Mouse (Mus musculus): ENCODE data around the gene Dhdh. TPM values are rescaled to one million over a fixed set of nuclear protein-coding genes. Genes with fewer than 3 reads are reported as not detected.
"Not testable (repeated sequence)": the region's sequence is repeated elsewhere in the genome, so short reads cannot be mapped to it uniquely, and the experiment has no call there.

Gene Dhdh
- total and polyA plus RNA-seq, 3 experiments, result 6.4 to 8.9 (median 8.2) TPM

GRCm38 (mm10) chr7:45460860-45461314 is 27.7 kb downstream of the Dhdh start:
- intact Hi-C loops (cut with DNase I), result loop anchor here (5.0 to 10.0 kb wide), 2 partner anchors 241 to 344 kb away; no protein-coding TSS in a partner anchor
- Histone ChIP-seq H3K9ac (ENCODE audit: low read depth, low read length) (0 out of 2 replicates have a peak overlapping the region, but pooled peaks have one; percentile 2), H3K27me3 (ENCODE audit: control insufficient read depth, insufficient read depth, low read length) (no peaks in the 10 kb centered on the region), H3K27ac (peak overlapping the region; percentile 96), H3K79me2 (replicated peaks; ENCODE audit: control insufficient read depth, insufficient read depth, low read length) (no peaks in the 10 kb centered on the region), H3K36me3 (ENCODE audit: control insufficient read depth, insufficient read depth, low read length) (peaks cover 12% of the 10 kb centered on the region), H3K4me1 (ENCODE audit: control insufficient read depth, insufficient read depth, low read length) (peaks cover 16% of the 10 kb centered on the region), H3K4me3 (no peak overlapping the region)
- TF ChIP-seq POLR2A (IDR thresholded peaks at IDR 0.05; ENCODE audit: insufficient read depth, low read depth, low read length) (no peak; the same call in 1 of the 2 replicates), EP300 (IDR thresholded peaks at IDR 0.05; ENCODE audit: insufficient read depth, low read depth, low read length) (no peak), CTCF (IDR thresholded peaks at IDR 0.05) (no peak)
- peak; percentile 78 to 79 for DNase-seq
- WGBS, result 34% methylated on average over 13 of the region's 13 CpGs

- peak overlapping the region; percentile 64; the same call in 1 of the 2 replicates for H3K9ac ChIP-seq (ENCODE audit: low read depth, low read length)
These were observed 28.2 kb downstream of the Dhdh start for GRCm38 (mm10) chr7:45460377-45460776.

GRCm38 (mm10) chr7:45459564-45460140 is 29.0 kb downstream of the Dhdh start, which contains the start of gene Ftl1:
Gene Ftl1, minus strand, starts transcription at chr7:45459884.
- H3K79me2 ChIP-seq (replicated peaks; ENCODE audit: control insufficient read depth, insufficient read depth, low read length); H3K27me3 ChIP-seq (ENCODE audit: control insufficient read depth, insufficient read depth, low read length): not testable (repeated sequence)
- WGBS, result 1% methylated on average over 33 of the region's 37 CpGs
- peak; percentile 98 for TF ChIP-seq POLR2A (IDR thresholded peaks at IDR 0.05; ENCODE audit: insufficient read depth, low read depth, low read length)
- 0 out of 2 replicates have a peak, but pooled peaks have one; percentile 18 for TF ChIP-seq EP300 (IDR thresholded peaks at IDR 0.05; ENCODE audit: insufficient read depth, low read depth, low read length)
- Histone ChIP-seq H3K9ac (ENCODE audit: low read depth, low read length) (peak within 1 kb of the TSS; percentile 72), H3K4me3 (peak within 1 kb of the TSS; percentile 59), H3K4me1 (ENCODE audit: control insufficient read depth, insufficient read depth, low read length) (peaks cover 15% of the 10 kb centered on the region), H3K27ac (peak within 1 kb of the TSS; percentile 96), H3K36me3 (ENCODE audit: control insufficient read depth, insufficient read depth, low read length) (peaks cover 12% of the 10 kb centered on the region)
- DNase-seq, result peak; percentile 94 to 98
- intact Hi-C loops (cut with DNase I), result loop anchor here (1.0 to 10.0 kb wide), 3 partner anchors 25 to 345 kb away; partner anchors contain the start of gene Gys1

More at GRCm38 (mm10) chr7:45460377-45460776, 28.2 kb downstream of the Dhdh start:
- peaks cover 12% of the 10 kb centered on the region for H3K36me3 ChIP-seq (ENCODE audit: control insufficient read depth, insufficient read depth, low read length)
- H3K79me2 ChIP-seq (replicated peaks; ENCODE audit: control insufficient read depth, insufficient read depth, low read length), result no peaks in the 10 kb centered on the region
- DNase-seq, result peak; percentile 43 to 51
- 60% methylated on average over 7 of the region's 7 CpGs for WGBS
- H3K27ac ChIP-seq, result peak overlapping the region; percentile 96
- intact Hi-C loops (cut with DNase I), result loop anchor here (5.0 to 10.0 kb wide), 2 partner anchors 242 to 344 kb away; no protein-coding TSS in a partner anchor
- no peak for TF ChIP-seq POLR2A (IDR thresholded peaks at IDR 0.05; ENCODE audit: insufficient read depth, low read depth, low read length)
- H3K27me3 ChIP-seq (ENCODE audit: control insufficient read depth, insufficient read depth, low read length), result no peaks in the 10 kb centered on the region
- peaks cover 15% of the 10 kb centered on the region for H3K4me1 ChIP-seq (ENCODE audit: control insufficient read depth, insufficient read depth, low read length)
- H3K4me3 ChIP-seq, result peak overlapping the region; percentile 54

- WGBS, result under 1% methylated on average over 43 of the region's 43 CpGs
These were observed 29.6 kb downstream of the Dhdh start for GRCm38 (mm10) chr7:45458748-45459563.

GRCm38 (mm10) chr7:45457204-45458060 is 31.2 kb downstream of the Dhdh start:
- peaks cover 12% of the 10 kb centered on the region for H3K36me3 ChIP-seq (ENCODE audit: control insufficient read depth, insufficient read depth, low read length)

More at GRCm38 (mm10) chr7:45458748-45459563, 29.6 kb downstream of the Dhdh start:
- peak overlapping the region; percentile 72 for H3K9ac ChIP-seq (ENCODE audit: low read depth, low read length)
- peaks cover 15% of the 10 kb centered on the region for H3K4me1 ChIP-seq (ENCODE audit: control insufficient read depth, insufficient read depth, low read length)
- DNase-seq, result peak; percentile 87 to 88
- H3K27me3 ChIP-seq (ENCODE audit: control insufficient read depth, insufficient read depth, low read length), result no peaks in the 10 kb centered on the region
- TF ChIP-seq EP300 (IDR thresholded peaks at IDR 0.05; ENCODE audit: insufficient read depth, low read depth, low read length), result 0 out of 2 replicates have a peak, but pooled peaks have one; percentile 6
- no peak for TF ChIP-seq CTCF (IDR thresholded peaks at IDR 0.05)
- TF ChIP-seq POLR2A (IDR thresholded peaks at IDR 0.05; ENCODE audit: insufficient read depth, low read depth, low read length), result peak; percentile 34
- peak overlapping the region; percentile 59 for H3K4me3 ChIP-seq
- H3K36me3 ChIP-seq (ENCODE audit: control insufficient read depth, insufficient read depth, low read length), result peaks cover 12% of the 10 kb centered on the region
- H3K27ac ChIP-seq, result peak overlapping the region; percentile 96
- intact Hi-C loops (cut with DNase I), result loop anchor here (1.0 kb wide), 1 partner anchor 25 kb away; the partner anchor contains the start of gene Gys1
- H3K79me2 ChIP-seq (replicated peaks; ENCODE audit: control insufficient read depth, insufficient read depth, low read length), result no peaks in the 10 kb centered on the region

More at GRCm38 (mm10) chr7:45457204-45458060, 31.2 kb downstream of the Dhdh start:
- intact Hi-C loops (cut with DNase I), result no loop called here
- peak; percentile 43 to 58 for DNase-seq
- Histone ChIP-seq H3K4me3 (peak overlapping the region; percentile 59; the same call in 1 of the 2 replicates), H3K27ac (peak overlapping the region; percentile 54), H3K27me3 (ENCODE audit: control insufficient read depth, insufficient read depth, low read length) (no peaks in the 10 kb centered on the region), H3K79me2 (replicated peaks; ENCODE audit: control insufficient read depth, insufficient read depth, low read length) (no peaks in the 10 kb centered on the region), H3K9ac (ENCODE audit: low read depth, low read length) (no peak overlapping the region), H3K4me1 (ENCODE audit: control insufficient read depth, insufficient read depth, low read length) (peaks cover 15% of the 10 kb centered on the region)
- TF ChIP-seq POLR2A (IDR thresholded peaks at IDR 0.05; ENCODE audit: insufficient read depth, low read depth, low read length) (peak; percentile 46), CTCF (IDR thresholded peaks at IDR 0.05) (no peak), EP300 (IDR thresholded peaks at IDR 0.05; ENCODE audit: insufficient read depth, low read depth, low read length) (peak; percentile 76; the same call in 1 of the 2 replicates)
- 37% methylated on average over 10 of the region's 10 CpGs for WGBS
